Mouse (Mus musculus): ENCODE measurements around the gene Ripor2. TPM values are rescaled to one million over a fixed set of nuclear protein-coding genes. Genes with fewer than 3 reads are reported as not detected.

Gene Ripor2
- polyA plus RNA-seq, 2 experiments, result 2.1 TPM

DNA sequence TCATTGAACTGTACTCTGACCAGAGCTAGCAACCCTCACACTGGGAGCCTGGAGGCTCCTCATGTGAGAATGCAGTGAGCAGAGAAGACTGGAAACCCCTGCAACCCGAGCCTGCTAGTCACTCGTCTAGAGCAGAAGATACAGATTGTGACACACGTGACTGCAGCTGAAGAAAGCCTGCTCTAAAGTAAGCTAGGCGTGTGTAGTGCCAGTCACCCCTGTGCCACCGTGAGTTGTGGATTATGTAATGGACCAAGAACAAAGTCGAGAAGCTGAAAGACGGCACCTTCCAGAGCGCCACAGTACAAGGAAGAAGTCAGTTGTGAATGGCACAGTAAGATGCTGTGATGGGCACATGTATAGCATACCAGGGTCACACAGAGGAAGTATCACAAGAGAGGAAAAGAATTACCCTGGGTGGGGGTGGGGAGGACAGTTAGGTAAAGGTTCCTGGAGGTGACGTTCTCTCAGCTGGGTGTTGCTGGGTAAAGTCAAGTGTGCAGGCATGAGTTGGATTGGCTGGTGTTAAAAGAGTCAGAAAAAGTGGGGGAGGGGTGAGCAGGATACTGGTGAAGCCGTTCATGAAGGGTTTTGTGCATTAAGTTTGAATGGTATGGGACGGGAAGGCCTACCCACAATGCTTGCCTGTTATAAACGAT lies 35.1 kb upstream of the Ripor2 start:
- Histone ChIP-seq H3K4me3 (ENCODE audit: insufficient read depth in 1 of 2, low read depth in 2 of 2, low read length in 2 of 2) (no peak overlapping the region), H3K27me3 (ENCODE audit: control insufficient read depth, insufficient read depth, low read length) (no peaks in the 10 kb centered on the region), H3K9me3 (ENCODE audit: control insufficient read depth, low read length) (no peaks in the 10 kb centered on the region), H3K4me2 (ENCODE audit: low read depth) (no peak overlapping the region), H3K4me1 (replicated peaks; ENCODE audit: control insufficient read depth in 2 of 2, insufficient read depth in 2 of 2, low read length in 1 of 2) (peaks cover 31 to 38% of the 10 kb centered on the region in 2 experiments), H3K27ac (no peak overlapping the region), H3K9ac (replicated peaks) (no peak overlapping the region), H3K36me3 (replicated peaks; ENCODE audit: control insufficient read depth, insufficient read depth, low read depth) (no peaks in the 10 kb centered on the region)
- WGBS (ENCODE audit: insufficient replicate concordance), result 72% methylated on average over 12 of the region's 12 CpGs
- DNase-seq (ENCODE audit: low read depth in 3 of 3, low spot score in 3 of 3) (no peak), ATAC-seq (ENCODE audit: insufficient read depth) (no peak)
- no peak for TF ChIP-seq CTCF (IDR thresholded peaks at IDR 0.05; ENCODE audit: low read depth)
- TF ChIP-seq EP300 (IDR thresholded peaks at IDR 0.05; ENCODE audit: low read depth), result no peak

DNA sequence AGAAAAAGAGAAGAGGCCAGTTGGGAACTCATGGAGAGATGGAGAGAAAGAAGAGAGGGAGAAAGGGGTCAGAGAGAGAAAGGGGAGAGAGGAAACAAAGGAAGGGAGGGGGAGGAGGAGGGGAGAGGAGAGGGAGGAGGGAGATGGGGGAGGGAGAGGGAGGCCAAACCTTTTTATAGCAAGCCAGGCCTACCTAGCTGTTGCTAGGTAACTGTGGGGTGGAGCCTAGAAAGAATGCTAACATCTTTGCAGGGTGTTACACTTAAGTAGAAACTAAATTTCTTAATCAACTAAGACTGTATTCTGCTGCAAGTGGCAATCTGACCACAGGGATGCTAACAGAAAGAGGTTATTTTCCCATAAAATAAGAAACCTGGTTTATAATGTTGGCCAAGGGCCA lies 33.1 kb upstream of the Ripor2 start:
- no peaks in the 10 kb centered on the region for H3K36me3 ChIP-seq (replicated peaks; ENCODE audit: control insufficient read depth, insufficient read depth, low read depth)
- no peak for ATAC-seq (ENCODE audit: insufficient read depth)
- peak overlapping the region; percentile 39 for H3K27ac ChIP-seq
- peak in 2 of 3 experiments; percentile 20 to 24 for DNase-seq (ENCODE audit: low read depth in 3 of 3, low spot score in 3 of 3)
- H3K4me3 ChIP-seq (ENCODE audit: insufficient read depth in 1 of 2, low read depth in 2 of 2, low read length in 2 of 2), result no peak overlapping the region
- no peaks in the 10 kb centered on the region for H3K27me3 ChIP-seq (ENCODE audit: control insufficient read depth, insufficient read depth, low read length)
- TF ChIP-seq EP300 (IDR thresholded peaks at IDR 0.05; ENCODE audit: low read depth) (no peak), CTCF (IDR thresholded peaks at IDR 0.05; ENCODE audit: low read depth) (no peak)
- H3K9me3 ChIP-seq (ENCODE audit: control insufficient read depth, low read length), result no peaks in the 10 kb centered on the region
- H3K4me1 ChIP-seq (replicated peaks; ENCODE audit: control insufficient read depth in 2 of 2, insufficient read depth in 2 of 2, low read length in 1 of 2), result peaks cover 49 to 56% of the 10 kb centered on the region in 2 experiments
- H3K9ac ChIP-seq (replicated peaks), result no peak overlapping the region
- no peak overlapping the region for H3K4me2 ChIP-seq (ENCODE audit: low read depth)

DNA sequence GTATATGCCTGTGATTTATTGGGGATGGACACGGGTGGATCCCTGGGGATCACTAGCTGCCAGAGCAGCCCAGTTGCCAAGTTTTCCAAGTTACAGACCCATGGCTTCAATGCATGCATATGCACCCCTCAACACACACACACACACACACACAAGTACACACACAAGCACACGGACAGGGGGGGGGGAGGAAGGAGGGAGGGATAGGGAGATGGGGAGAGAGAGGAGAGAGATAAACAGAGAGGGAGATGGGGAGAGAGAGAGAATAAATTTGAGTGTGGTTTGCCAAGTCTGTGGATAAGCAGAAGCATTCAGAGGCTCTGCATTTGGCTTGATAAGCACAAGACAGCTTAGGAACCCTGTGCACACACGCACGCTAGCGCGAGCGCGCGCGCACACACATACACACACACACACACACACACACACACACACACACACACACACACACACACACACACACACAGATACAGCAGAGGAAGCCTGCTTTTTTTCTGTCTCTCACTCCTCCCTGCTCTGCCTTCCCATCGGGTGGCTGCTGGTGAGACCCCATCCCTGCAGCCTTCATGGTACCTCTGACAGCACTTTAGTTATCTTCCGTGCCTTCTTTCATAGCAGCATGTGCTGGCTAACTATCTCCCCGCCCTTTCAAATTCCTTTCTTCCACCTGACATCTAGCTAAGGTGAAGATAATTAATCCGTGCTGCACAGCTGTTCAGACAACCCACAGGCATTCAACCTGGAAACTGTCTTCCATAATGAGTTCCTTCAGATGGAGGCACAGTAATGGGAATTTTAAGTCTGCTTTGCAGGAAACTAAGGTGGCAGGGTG lies 30.7 kb upstream of the Ripor2 start:
- Histone ChIP-seq H3K4me1 (replicated peaks; ENCODE audit: control insufficient read depth in 2 of 2, insufficient read depth in 2 of 2, low read length in 1 of 2) (peaks cover 49 to 56% of the 10 kb centered on the region in 2 experiments), H3K27ac (peak overlapping the region; percentile 70), H3K9me3 (ENCODE audit: control insufficient read depth, low read length) (no peaks in the 10 kb centered on the region), H3K4me2 (ENCODE audit: low read depth) (peak overlapping the region; percentile 53), H3K27me3 (ENCODE audit: control insufficient read depth, insufficient read depth, low read length) (no peaks in the 10 kb centered on the region), H3K9ac (replicated peaks) (peak overlapping the region; percentile 23; the same call in 1 of the 2 replicates), H3K36me3 (replicated peaks; ENCODE audit: control insufficient read depth, insufficient read depth, low read depth) (no peaks in the 10 kb centered on the region), H3K4me3 (ENCODE audit: insufficient read depth in 1 of 2, low read depth in 2 of 2, low read length in 2 of 2) (peak overlapping the region in 1 of 2 experiments; percentile 24; a peak in 2 of 4 replicates)
- DNase-seq (ENCODE audit: low read depth in 3 of 3, low spot score in 3 of 3), result peak; percentile 75 to 80 (median 79)
- 4% methylated on average over 14 of the region's 14 CpGs for WGBS (ENCODE audit: insufficient replicate concordance)
- TF ChIP-seq CTCF (IDR thresholded peaks at IDR 0.05; ENCODE audit: low read depth), result no peak
- TF ChIP-seq EP300 (IDR thresholded peaks at IDR 0.05; ENCODE audit: low read depth), result peak; percentile 84
- ATAC-seq (ENCODE audit: insufficient read depth), result peak; percentile 96

DNA sequence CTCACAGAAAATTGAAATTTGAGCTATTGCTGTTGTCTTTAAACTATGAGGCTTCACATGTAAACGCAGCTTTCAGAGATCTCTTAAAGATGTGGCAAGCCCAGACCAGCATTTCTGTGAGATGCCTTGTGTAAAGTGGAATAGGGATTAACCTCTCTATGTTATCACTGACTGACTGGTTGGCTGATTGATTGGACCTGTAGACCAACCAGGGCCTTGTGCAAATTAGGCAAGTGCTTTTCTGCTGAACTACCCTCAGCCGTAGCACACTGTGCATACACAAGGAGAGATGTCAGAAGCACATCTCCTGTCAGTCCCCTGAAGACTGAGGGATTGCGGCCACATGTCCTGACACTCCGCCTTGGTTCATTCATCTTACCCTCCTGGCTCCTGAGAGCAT lies 29.9 kb upstream of the Ripor2 start:
- WGBS (ENCODE audit: insufficient replicate concordance), result 65% methylated on average over 4 of the region's 4 CpGs
- Histone ChIP-seq H3K4me1 (replicated peaks; ENCODE audit: control insufficient read depth in 2 of 2, insufficient read depth in 2 of 2, low read length in 1 of 2) (peaks cover 49 to 54% of the 10 kb centered on the region in 2 experiments), H3K27me3 (ENCODE audit: control insufficient read depth, insufficient read depth, low read length) (no peaks in the 10 kb centered on the region), H3K4me2 (ENCODE audit: low read depth) (peak overlapping the region; percentile 53), H3K4me3 (ENCODE audit: insufficient read depth in 1 of 2, low read depth in 2 of 2, low read length in 2 of 2) (no peak overlapping the region), H3K36me3 (replicated peaks; ENCODE audit: control insufficient read depth, insufficient read depth, low read depth) (no peaks in the 10 kb centered on the region), H3K27ac (peak overlapping the region; percentile 70), H3K9ac (replicated peaks) (0 out of 2 replicates have a peak overlapping the region, but pooled peaks have one; percentile 5), H3K9me3 (ENCODE audit: control insufficient read depth, low read length) (no peaks in the 10 kb centered on the region)
- TF ChIP-seq CTCF (IDR thresholded peaks at IDR 0.05; ENCODE audit: low read depth), result no peak
- no peak for TF ChIP-seq EP300 (IDR thresholded peaks at IDR 0.05; ENCODE audit: low read depth)
- no peak for DNase-seq (ENCODE audit: low read depth in 3 of 3, low spot score in 3 of 3)
- ATAC-seq (ENCODE audit: insufficient read depth), result peak; percentile 39

DNA sequence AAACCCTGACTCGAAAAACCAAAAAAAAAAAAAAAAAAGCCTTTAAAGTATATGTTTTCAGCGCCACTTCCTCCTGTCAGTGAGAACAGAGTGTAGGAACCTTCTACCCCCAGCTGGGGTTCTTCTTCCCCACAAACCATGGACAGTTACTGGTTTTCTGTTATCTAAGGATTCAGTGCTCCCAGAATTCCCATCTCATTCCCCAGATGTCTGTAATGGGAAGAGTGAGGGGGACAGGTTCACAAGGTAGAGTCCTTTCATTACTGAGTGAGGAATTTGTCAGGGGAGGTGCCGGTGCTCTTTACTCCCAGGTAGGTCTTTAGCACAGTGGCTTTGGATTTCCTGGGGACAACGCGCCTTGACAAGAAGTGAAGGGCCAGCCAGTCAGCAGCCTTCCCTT lies 20.6 kb upstream of the Ripor2 start:
- H3K36me3 ChIP-seq (replicated peaks; ENCODE audit: control insufficient read depth, insufficient read depth, low read depth), result no peaks in the 10 kb centered on the region
- ATAC-seq (ENCODE audit: insufficient read depth), result no peak
- H3K4me3 ChIP-seq (ENCODE audit: insufficient read depth in 1 of 2, low read depth in 2 of 2, low read length in 2 of 2), result no peak overlapping the region
- H3K4me1 ChIP-seq (replicated peaks; ENCODE audit: control insufficient read depth in 2 of 2, insufficient read depth in 2 of 2, low read length in 1 of 2), result peaks cover 0 to 8% of the 10 kb centered on the region in 2 experiments; a peak in 2 of 4 replicates
- no peaks in the 10 kb centered on the region for H3K27me3 ChIP-seq (ENCODE audit: control insufficient read depth, insufficient read depth, low read length)
- no peaks in the 10 kb centered on the region for H3K9me3 ChIP-seq (ENCODE audit: control insufficient read depth, low read length)
- H3K4me2 ChIP-seq (ENCODE audit: low read depth), result no peak overlapping the region
- H3K9ac ChIP-seq (replicated peaks), result no peak overlapping the region
- TF ChIP-seq EP300 (IDR thresholded peaks at IDR 0.05; ENCODE audit: low read depth), result no peak
- no peak for TF ChIP-seq CTCF (IDR thresholded peaks at IDR 0.05; ENCODE audit: low read depth)
- DNase-seq (ENCODE audit: low read depth in 3 of 3, low spot score in 3 of 3), result no peak
- WGBS (ENCODE audit: insufficient replicate concordance), result 71% methylated on average over 5 of the region's 5 CpGs
- H3K27ac ChIP-seq, result no peak overlapping the region
